Mouse (Mus musculus) intestine, postnatal 0 days (tissue): ENCODE measurements around the gene Jhy. TPM values are rescaled to one million over a fixed set of nuclear protein-coding genes. Genes with fewer than 3 reads are reported as not detected.

Experiments used
- ATAC-seq: fragments of 200-750 bp; cut with Nextera tagmentation; 2 replicates; pipeline ENCODE4 v1.8.0; 2017; ENCODE audit warnings: mild to moderate bottlenecking, moderate TSS enrichment, moderate library complexity
- H3K27ac ChIP-seq: fragments of 300-500 bp; sonication (generic); 2 replicates; pipeline ENCODE4 v1.5.1; 2014; ENCODE audit warnings: mild to moderate bottlenecking, low read depth, low read length, moderate library complexity
- H3K27me3 ChIP-seq: fragments of 300-500 bp; sonication (generic); replicated peaks from 2 replicates; pipeline ENCODE4 v1.6.1; 2014; ENCODE audit warnings: low read length, mixed read lengths; ENCODE audit not compliant: control insufficient read depth, insufficient read depth
- H3K36me3 ChIP-seq: fragments of 300-500 bp; sonication (generic); 2 replicates; pipeline ENCODE4 v1.6.1; 2014; ENCODE audit warnings: mild to moderate bottlenecking, moderate library complexity; ENCODE audit not compliant: control insufficient read depth, insufficient read depth
- H3K4me1 ChIP-seq: fragments of 300-500 bp; sonication (generic); replicated peaks from 2 replicates; pipeline ENCODE4 v1.6.1; 2014; ENCODE audit warnings: antibody characterized with exemption, low read length, mixed read lengths; ENCODE audit not compliant: control insufficient read depth, insufficient read depth
- H3K4me2 ChIP-seq: fragments of 300-500 bp; sonication (generic); replicated peaks from 2 replicates; pipeline ENCODE4 v1.6.1; 2014; ENCODE audit warnings: low read depth, mild to moderate bottlenecking, moderate library complexity
- H3K4me3 ChIP-seq: fragments of 300-500 bp; sonication (generic); 2 replicates; pipeline ENCODE4 v1.5.1; 2014; ENCODE audit warnings: low read depth, low read length
- H3K9ac ChIP-seq: fragments of 300-500 bp; sonication (generic); 2 replicates; pipeline ENCODE4 v1.6.1; 2014; ENCODE audit warnings: mild to moderate bottlenecking, low read depth, low read length
- H3K9me3 ChIP-seq: fragments of 300-500 bp; sonication (generic); 2 replicates; pipeline ENCODE4 v1.6.1; 2016; ENCODE audit warnings: mixed run types; ENCODE audit not compliant: control insufficient read depth
- CTCF ChIP-seq: sonication (generic); IDR thresholded peaks from 2 replicates; pipeline ENCODE4 v1.5.1; 2016; ENCODE audit warnings: low read depth, mild to moderate bottlenecking, control low read depth, antibody characterized with exemption, moderate library complexity
- WGBS: fragments of 180-500 bp; shearing (Covaris S2); extraction: QIAGEN DNeasy Blood & Tissue Kit; methylation state at CpG from one replicate; pipeline ENCODE4 v1.1.7; 2014; 5-methylcytosine and 5-hydroxymethylcytosine counted together
- polyA plus RNA-seq: library from polyadenylated mRNA; unstranded; fragments of >200 nt; fragmentation: Nextera tagmentation; extraction: Ambion mirVana; gene quantifications from 2 replicates; pipeline ENCODE4 v1.2.1, GENCODE M21; 2015

Gene Jhy
- polyA plus RNA-seq, 1 experiment from 2014 or later = 0.14 TPM

GRCm38 (mm10) chr9:40908411-40908810 is 55.5 kb downstream of the Jhy start:
- H3K9ac ChIP-seq = no peak overlapping the region
- TF ChIP-seq CTCF = no peak
- WGBS = 83% methylated on average over 8 of the region's 8 CpGs
- no peak for ATAC-seq
- no peak overlapping the region for H3K27ac ChIP-seq
- no peaks in the 10 kb centered on the region for H3K36me3 ChIP-seq
- no peaks in the 10 kb centered on the region for H3K27me3 ChIP-seq
- H3K9me3 ChIP-seq = no peaks in the 10 kb centered on the region
- H3K4me3 ChIP-seq = no peak overlapping the region
- H3K4me2 ChIP-seq = no peak overlapping the region
- H3K4me1 ChIP-seq = no peaks in the 10 kb centered on the region

DNA sequence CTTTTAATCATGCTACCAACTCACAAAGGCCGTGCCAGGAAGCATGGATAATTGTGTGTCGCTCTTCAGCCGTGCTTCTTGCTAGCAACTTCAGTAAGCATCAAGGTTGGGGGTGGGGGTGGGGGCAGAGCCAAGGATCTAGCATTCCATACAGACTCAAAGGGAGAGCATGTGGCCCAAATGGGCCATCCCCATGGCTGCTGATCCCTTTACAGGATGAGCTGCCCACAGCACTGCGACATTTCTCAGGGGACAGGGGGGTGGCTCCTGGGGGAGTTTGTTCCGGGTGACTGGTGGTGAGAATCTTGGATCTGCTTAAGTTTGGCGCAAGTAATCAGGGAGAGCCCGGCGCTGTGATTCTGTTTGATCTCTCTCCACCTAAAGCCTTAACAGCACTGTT is 56.5 kb downstream of the Jhy start:
- Histone ChIP-seq H3K4me1 (no peaks in the 10 kb centered on the region), H3K27ac (no peak overlapping the region), H3K9ac (no peak overlapping the region), H3K4me3 (no peak overlapping the region), H3K4me2 (no peak overlapping the region), H3K9me3 (no peaks in the 10 kb centered on the region), H3K27me3 (no peaks in the 10 kb centered on the region), H3K36me3 (no peaks in the 10 kb centered on the region)
- no peak for TF ChIP-seq CTCF
- 51% methylated on average over 8 of the region's 8 CpGs for WGBS
- ATAC-seq = no peak

DNA sequence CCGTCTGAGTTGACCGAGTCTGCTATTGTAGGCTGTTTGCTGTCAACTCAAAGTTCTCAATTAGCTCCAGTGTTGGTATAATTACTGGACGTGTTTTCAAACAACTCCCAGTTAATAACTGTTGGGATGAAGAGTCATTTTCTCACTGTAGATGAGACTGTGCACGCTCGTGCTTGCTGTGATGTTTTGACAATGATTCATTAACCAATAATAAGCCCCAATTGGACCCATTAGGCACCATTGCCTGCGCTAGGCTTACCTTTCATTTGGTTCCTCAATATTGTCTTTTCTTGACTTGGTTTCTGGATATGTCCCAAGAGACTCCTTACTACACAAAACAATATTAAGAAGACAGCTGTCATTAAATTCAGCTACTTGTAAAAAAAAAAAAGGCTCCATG is 71.5 kb downstream of the Jhy start:
- 81% methylated on average over 6 of the region's 6 CpGs for WGBS
- Histone ChIP-seq H3K9me3 (no peaks in the 10 kb centered on the region), H3K4me2 (no peak overlapping the region), H3K4me1 (no peaks in the 10 kb centered on the region), H3K9ac (no peak overlapping the region), H3K36me3 (no peaks in the 10 kb centered on the region), H3K27me3 (no peaks in the 10 kb centered on the region), H3K4me3 (no peak overlapping the region), H3K27ac (no peak overlapping the region)
- TF ChIP-seq CTCF = no peak
- no peak for ATAC-seq

DNA sequence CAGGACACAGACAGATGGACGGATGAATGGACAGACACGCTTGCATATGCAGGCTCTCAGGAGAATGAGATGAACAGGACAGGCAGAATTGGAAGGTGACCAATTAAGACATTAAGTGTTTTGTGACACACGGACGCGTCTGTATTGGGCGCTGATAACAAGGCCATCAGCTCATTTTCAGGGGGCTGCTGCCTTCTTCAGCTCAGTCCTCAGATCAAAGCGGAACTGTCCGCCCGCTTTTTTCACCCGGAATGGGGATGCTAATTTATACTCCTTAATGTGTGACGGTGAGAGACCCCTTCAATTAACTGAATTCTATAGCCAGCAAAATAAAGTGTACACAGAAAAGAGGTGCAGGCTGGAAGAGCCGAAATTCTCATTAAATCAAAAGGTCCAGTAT is 74.5 kb downstream of the Jhy start:
- Histone ChIP-seq H3K36me3 (no peaks in the 10 kb centered on the region), H3K4me1 (no peaks in the 10 kb centered on the region), H3K4me2 (no peak overlapping the region), H3K4me3 (no peak overlapping the region), H3K27ac (no peak overlapping the region), H3K9me3 (no peaks in the 10 kb centered on the region), H3K27me3 (peaks cover 10% of the 10 kb centered on the region), H3K9ac (no peak overlapping the region)
- no peak for ATAC-seq
- TF ChIP-seq CTCF = no peak
- WGBS = 60% methylated on average over 12 of the region's 12 CpGs

- H3K4me2 ChIP-seq = no peak overlapping the region
- H3K9me3 ChIP-seq = no peaks in the 10 kb centered on the region
- no peak for TF ChIP-seq CTCF
- H3K27ac ChIP-seq = no peak overlapping the region
- peaks cover 15% of the 10 kb centered on the region for H3K27me3 ChIP-seq
- 49% methylated on average over 10 of the region's 10 CpGs for WGBS
- ATAC-seq = no peak
- no peaks in the 10 kb centered on the region for H3K4me1 ChIP-seq
- no peak overlapping the region for H3K9ac ChIP-seq
- no peak overlapping the region for H3K4me3 ChIP-seq
- no peaks in the 10 kb centered on the region for H3K36me3 ChIP-seq
These were observed 78.2 kb downstream of the Jhy start for GRCm38 (mm10) chr9:40885669-40886068.

DNA sequence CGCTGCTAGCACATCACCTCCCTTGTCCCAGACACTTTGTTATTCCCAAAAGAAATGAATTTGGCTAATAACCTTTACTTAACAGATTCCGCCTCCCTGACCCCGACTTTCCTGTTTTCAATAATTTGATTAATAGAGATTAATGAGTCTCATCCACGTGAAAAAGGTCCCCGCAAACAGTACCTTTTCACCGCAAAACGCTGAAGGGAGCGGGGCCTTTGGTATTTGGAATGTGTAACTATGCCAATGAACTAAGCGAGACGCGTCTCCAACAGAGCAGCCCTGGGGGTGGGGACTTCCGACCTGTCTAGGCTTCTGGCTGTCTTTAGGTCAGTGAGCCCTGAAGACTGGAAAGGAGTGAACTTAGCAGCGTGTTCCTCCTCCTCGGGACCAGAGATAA is 84.9 kb downstream of the Jhy start:
- no peaks in the 10 kb centered on the region for H3K4me1 ChIP-seq
- no peak overlapping the region for H3K27ac ChIP-seq
- no peak for ATAC-seq
- H3K4me2 ChIP-seq = no peak overlapping the region
- H3K27me3 ChIP-seq = peaks cover 71% of the 10 kb centered on the region
- 0 out of 2 replicates have a peak overlapping the region, but pooled peaks have one; percentile 1 for H3K4me3 ChIP-seq
- no peaks in the 10 kb centered on the region for H3K9me3 ChIP-seq
- TF ChIP-seq CTCF = no peak
- WGBS = 2% methylated on average over 14 of the region's 14 CpGs
- no peak overlapping the region for H3K9ac ChIP-seq
- no peaks in the 10 kb centered on the region for H3K36me3 ChIP-seq
